Mouse (Mus musculus) CH12.LX (cell line): ENCODE data around the gene Zc3h10.

Experiments used
- BHLHE40 ChIP-seq: IDR thresholded peaks from 2 replicates; pipeline ENCODE4 v1.6.1; 2011; ENCODE audit warnings: mild to moderate bottlenecking, low read depth, low read length, improper control_type of control experiment
- CTCF ChIP-seq, 2 experiments: IDR thresholded peaks in 1 of 2; conservative IDR thresholded peaks in 1 of 2; 2 replicates each; pipeline ENCODE4 v1.5.1; 2011 to 2012; ENCODE audit warnings: low read depth in 2 of 2, low read length in 2 of 2, improper control_type of control experiment in 1 of 2, inconsistent platforms in 1 of 2, mild to moderate bottlenecking in 1 of 2, moderate library complexity in 1 of 2
- E2F4 ChIP-seq: IDR thresholded peaks from 2 replicates; pipeline ENCODE4 v1.6.1; 2011; ENCODE audit warnings: low read depth, low read length, improper control_type of control experiment; ENCODE audit not compliant: insufficient replicate concordance
- EP300 ChIP-seq: IDR thresholded peaks from 2 replicates; pipeline ENCODE4 v1.6.1; 2011; ENCODE audit warnings: low read length, improper control_type of control experiment
- HCFC1 ChIP-seq: IDR thresholded peaks from 2 replicates; pipeline ENCODE4 v1.6.1; 2012; ENCODE audit warnings: low read depth, mild to moderate bottlenecking, inconsistent platforms, low read length, improper control_type of control experiment
- JUND ChIP-seq: conservative IDR thresholded peaks from 2 replicates; pipeline ENCODE4 v1.6.1; 2011; ENCODE audit warnings: low read depth, low read length, improper control_type of control experiment
- KAT2A ChIP-seq: IDR thresholded peaks from 2 replicates; pipeline ENCODE4 v1.6.1; 2012; ENCODE audit warnings: low read length, improper control_type of control experiment, inconsistent platforms; ENCODE audit not compliant: insufficient replicate concordance
- MAFK ChIP-seq: IDR thresholded peaks from 2 replicates; pipeline ENCODE4 v1.6.1; 2011; ENCODE audit warnings: low read length, improper control_type of control experiment; ENCODE audit not compliant: insufficient replicate concordance
- MAX ChIP-seq: IDR thresholded peaks from 2 replicates; pipeline ENCODE4 v1.6.1; 2011; ENCODE audit warnings: low read length, improper control_type of control experiment
- MEF2A ChIP-seq: IDR thresholded peaks from 2 replicates; pipeline ENCODE4 v1.6.1; 2014; ENCODE audit warnings: low read depth, mild to moderate bottlenecking, inconsistent platforms, low read length, improper control_type of control experiment, borderline replicate concordance
- MXI1 ChIP-seq: IDR thresholded peaks from 2 replicates; pipeline ENCODE4 v1.6.1; 2011; ENCODE audit warnings: mild to moderate bottlenecking, low read depth, low read length, improper control_type of control experiment
- MYC ChIP-seq: IDR thresholded peaks from 2 replicates; pipeline ENCODE4 v1.6.1; 2011; ENCODE audit warnings: low read depth, mild to moderate bottlenecking, improper control_type of control experiment, low read length
- POLR2A ChIP-seq: IDR thresholded peaks from 2 replicates; pipeline ENCODE4 v1.6.1; 2011; ENCODE audit warnings: low read depth, mild to moderate bottlenecking, improper control_type of control experiment, low read length
- RCOR1 ChIP-seq: conservative IDR thresholded peaks from 2 replicates; pipeline ENCODE4 v1.6.1; 2012; ENCODE audit warnings: low read depth, mild to moderate bottlenecking, inconsistent platforms, low read length, improper control_type of control experiment

DNA sequence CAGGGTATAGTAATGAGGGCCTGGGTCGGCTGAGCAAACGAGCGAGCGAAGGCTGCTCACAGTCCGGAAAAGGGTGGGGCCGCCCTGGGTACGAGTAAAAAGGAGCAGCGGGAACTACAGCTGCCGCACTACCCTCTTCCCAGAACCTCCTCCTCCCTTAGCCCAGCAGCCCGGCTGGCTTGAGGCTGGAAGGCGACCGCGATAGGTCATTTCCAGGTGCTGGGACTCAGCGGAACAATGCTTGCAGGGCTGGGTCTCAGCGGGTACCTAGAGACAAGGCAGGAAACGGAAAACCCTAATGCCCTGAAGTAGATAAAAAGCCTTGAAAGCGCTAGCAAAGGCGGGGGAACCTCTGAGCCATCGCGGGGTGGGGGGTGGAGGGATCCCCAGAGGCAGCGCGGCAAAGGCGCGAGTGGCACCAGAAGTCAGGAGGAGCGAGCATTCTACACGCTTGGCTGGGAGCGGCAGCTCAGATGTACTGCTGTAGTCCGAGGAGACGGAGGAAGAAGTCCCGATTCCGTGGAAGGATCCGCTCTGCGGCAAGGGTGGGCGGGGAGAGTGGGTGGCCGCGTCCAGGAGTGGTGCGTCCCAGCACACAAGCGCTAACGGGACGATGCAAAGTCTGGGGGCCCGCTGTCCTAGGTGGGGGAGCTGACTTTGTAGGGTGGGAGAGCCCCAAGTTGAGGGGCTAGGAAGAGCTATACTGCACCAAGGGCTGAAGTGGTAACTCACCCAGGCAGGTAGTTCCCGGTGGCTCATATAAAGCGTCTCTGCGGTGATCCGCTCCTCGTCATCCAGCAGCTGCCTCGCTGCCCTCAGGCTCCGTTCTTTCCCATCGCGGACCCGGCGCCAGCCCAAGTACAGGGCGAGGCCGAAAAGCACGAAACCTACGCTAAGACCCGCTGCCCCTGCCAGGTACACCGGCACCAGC lies 22.6 kb downstream of the Zc3h10 start:
- no peak for TF ChIP-seq CTCF (conservative IDR thresholded peaks at IDR 0.05 in 1 of 2, IDR thresholded peaks at IDR 0.05 in 1 of 2; ENCODE audit: low read depth in 2 of 2, low read length in 2 of 2)
- no peak; the same call in none of the 2 replicates for TF ChIP-seq POLR2A
- TF ChIP-seq MAFK = no peak
- no peak for TF ChIP-seq RCOR1
- no peak for TF ChIP-seq BHLHE40
- TF ChIP-seq MEF2A = no peak
- TF ChIP-seq MYC = no peak
- TF ChIP-seq EP300 = no peak
- TF ChIP-seq JUND = no peak
- no peak; the same call in 1 of the 2 replicates for TF ChIP-seq HCFC1
- no peak for TF ChIP-seq MAX
- TF ChIP-seq MXI1 = peak; percentile 55
- TF ChIP-seq E2F4 = no peak
- TF ChIP-seq KAT2A = no peak
